Mouse (Mus musculus) neural tube, embryonic 12.5 days (tissue): ENCODE data around the gene Scrn1. TPM values are rescaled to one million over a fixed set of nuclear protein-coding genes. Genes with fewer than 3 reads are reported as not detected.
A peak's percentile ranks its signal among the peaks of the same experiment; 100 is the strongest.

Experiments used
- ATAC-seq: fragments of 200-750 bp; cut with Nextera tagmentation; 2 replicates; pipeline ENCODE4 v1.8.0; 2017; ENCODE audit warnings: low read depth, mild to moderate bottlenecking, moderate TSS enrichment, moderate library complexity; ENCODE audit not compliant: low FRiP score
- H3K27ac ChIP-seq: fragments of 300-500 bp; sonication (generic); 2 replicates; pipeline ENCODE4 v1.5.1; 2016
- H3K27me3 ChIP-seq: fragments of 300-500 bp; sonication (generic); replicated peaks from 2 replicates; pipeline ENCODE4 v1.6.1; 2016; ENCODE audit warnings: mild to moderate bottlenecking
- H3K36me3 ChIP-seq: fragments of 300-500 bp; sonication (generic); 2 replicates; pipeline ENCODE4 v1.6.1; 2016; ENCODE audit warnings: mild to moderate bottlenecking
- H3K4me1 ChIP-seq: fragments of 300-500 bp; sonication (generic); 2 replicates; pipeline ENCODE4 v1.6.1; 2016
- H3K4me2 ChIP-seq: fragments of 300-500 bp; sonication (generic); replicated peaks from 2 replicates; pipeline ENCODE4 v1.6.1; 2016; ENCODE audit warnings: mild to moderate bottlenecking
- H3K4me3 ChIP-seq: fragments of 300-500 bp; sonication (generic); 2 replicates; pipeline ENCODE4 v1.5.1; 2016
- H3K9ac ChIP-seq: fragments of 300-500 bp; sonication (generic); 2 replicates; pipeline ENCODE4 v1.6.1; 2016; ENCODE audit warnings: mild to moderate bottlenecking
- H3K9me3 ChIP-seq: fragments of 300-500 bp; sonication (generic); 2 replicates; pipeline ENCODE4 v1.6.1; 2016; ENCODE audit warnings: mild to moderate bottlenecking
- WGBS: fragments of 180-500 bp; shearing (Covaris S2); methylation state at CpG from one replicate; pipeline ENCODE4 v1.1.7; 2016; 5-methylcytosine and 5-hydroxymethylcytosine counted together
- polyA plus RNA-seq: library from polyadenylated mRNA; unstranded; fragments of >200 nt; fragmentation: Nextera tagmentation; extraction: Ambion mirVana; gene quantifications from 2 replicates; pipeline ENCODE4 v1.2.1, GENCODE M21; 2016

Scrn1 gene
- polyA plus RNA-seq, 1 experiment from 2014 or later: 88.2 TPM

DNA sequence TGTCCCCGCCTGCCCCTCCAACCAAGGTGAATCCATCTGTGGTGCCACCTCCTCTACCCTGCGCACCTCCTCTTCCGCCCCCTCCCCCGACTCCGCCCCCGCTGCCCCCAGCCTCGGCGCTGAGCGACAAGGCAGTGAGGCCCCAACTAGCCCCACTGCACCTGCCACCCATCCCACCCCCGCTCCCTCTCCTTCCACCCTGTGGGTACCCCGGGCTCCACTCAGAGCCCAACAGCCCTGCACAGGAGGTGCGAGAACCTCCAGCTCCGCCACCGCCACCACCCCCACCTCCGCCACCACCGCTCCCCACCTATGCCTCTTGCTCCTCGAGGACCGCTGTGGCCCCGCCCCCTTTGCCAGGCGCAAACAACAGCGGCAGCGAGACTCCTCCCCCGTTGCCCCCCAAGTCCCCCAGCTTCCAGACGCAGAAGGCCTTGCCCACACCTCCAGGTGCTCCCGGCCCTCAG, 80.8 kb downstream of the Scrn1 start:
- H3K27ac ChIP-seq: no peak overlapping the region

DNA sequence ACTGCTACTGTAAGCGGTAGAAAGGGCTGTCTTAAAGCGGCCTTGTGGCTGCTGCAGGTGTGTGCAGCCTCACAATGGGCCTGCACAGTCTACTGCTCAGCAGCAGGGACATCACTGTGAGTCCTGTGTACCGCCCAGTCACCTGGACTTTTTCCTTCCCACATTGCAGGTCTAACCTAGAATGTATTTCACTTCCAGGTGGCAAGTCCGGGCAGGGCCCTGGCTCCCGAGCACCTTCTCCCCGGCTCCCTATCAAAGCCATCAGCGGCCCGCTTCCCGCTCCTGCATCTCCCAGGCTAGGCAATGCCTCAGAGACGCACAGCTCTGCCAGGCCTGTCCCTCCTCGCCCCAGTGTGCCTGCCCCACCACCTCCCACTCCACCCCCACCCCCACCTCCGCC, 81.3 kb downstream of the Scrn1 start:
- peak overlapping the region; percentile 45; the same call in 1 of the 2 replicates for H3K9ac ChIP-seq
- peaks cover 10% of the 10 kb centered on the region for H3K4me1 ChIP-seq
- no peak overlapping the region for H3K27ac ChIP-seq
- peak overlapping the region; percentile 69 for H3K4me2 ChIP-seq
- peak; percentile 62 for ATAC-seq
- peaks cover 2% of the 10 kb centered on the region; the same call in 1 of the 2 replicates for H3K27me3 ChIP-seq
- no peaks in the 10 kb centered on the region for H3K9me3 ChIP-seq
- WGBS: 12% methylated on average over 12 of the region's 12 CpGs
- peak overlapping the region; percentile 26 for H3K4me3 ChIP-seq
- no peaks in the 10 kb centered on the region for H3K36me3 ChIP-seq

More for the DNA sequence above, 80.8 kb downstream of the Scrn1 start:
- Histone ChIP-seq H3K36me3 (no peaks in the 10 kb centered on the region), H3K27me3 (peaks cover 2% of the 10 kb centered on the region; the same call in 1 of the 2 replicates), H3K4me2 (peak overlapping the region; percentile 69), H3K9me3 (no peaks in the 10 kb centered on the region), H3K4me3 (peak overlapping the region; percentile 26), H3K4me1 (peaks cover 10% of the 10 kb centered on the region), H3K9ac (peak overlapping the region; percentile 45; the same call in 1 of the 2 replicates)
- ATAC-seq: peak; percentile 44
- whole genome bisulfite sequencing: 4% methylated on average over 23 of the region's 25 CpGs

DNA sequence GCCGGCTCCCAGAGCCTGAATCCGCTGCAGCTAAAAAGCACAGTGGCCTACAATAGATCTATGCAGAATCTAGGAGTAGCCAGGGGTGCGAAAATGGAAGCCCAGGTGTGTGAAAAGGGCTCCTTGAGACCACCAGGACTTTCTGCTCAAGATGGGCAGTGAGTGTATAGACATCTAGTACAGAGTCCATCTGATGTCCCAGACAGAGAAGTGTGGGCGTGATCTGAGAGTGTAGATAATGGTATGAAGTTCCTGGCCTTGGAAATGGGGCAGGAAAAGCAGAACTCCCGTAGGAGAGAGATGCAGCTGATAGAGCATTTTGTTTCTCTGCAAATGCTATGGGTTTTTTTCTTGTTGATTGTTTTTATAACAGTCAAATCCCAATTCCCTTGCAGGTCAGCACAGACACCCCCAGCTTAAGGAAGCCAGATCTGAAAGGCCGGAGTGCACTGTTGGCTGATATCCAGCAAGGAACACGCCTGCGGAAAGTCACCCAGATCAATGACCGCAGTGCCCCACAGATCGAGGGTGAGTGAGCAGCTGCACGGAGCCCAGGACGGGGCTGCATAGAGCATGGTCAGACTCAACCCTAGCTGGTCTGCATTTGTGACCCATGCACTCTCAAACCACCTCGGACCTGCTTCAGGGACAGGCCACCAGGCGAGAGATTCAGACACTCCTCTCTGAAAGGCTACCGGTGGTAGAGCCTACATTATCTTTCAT, 84.7 kb downstream of the Scrn1 start:
- Histone ChIP-seq H3K27ac (no peak overlapping the region), H3K9me3 (no peaks in the 10 kb centered on the region), H3K36me3 (no peaks in the 10 kb centered on the region), H3K9ac (no peak overlapping the region), H3K4me2 (no peak overlapping the region), H3K4me1 (peaks cover 11% of the 10 kb centered on the region), H3K27me3 (no peaks in the 10 kb centered on the region; the same call in 1 of the 2 replicates), H3K4me3 (no peak overlapping the region)
- WGBS: 87% methylated on average over 15 of the region's 15 CpGs
- ATAC-seq: no peak

DNA sequence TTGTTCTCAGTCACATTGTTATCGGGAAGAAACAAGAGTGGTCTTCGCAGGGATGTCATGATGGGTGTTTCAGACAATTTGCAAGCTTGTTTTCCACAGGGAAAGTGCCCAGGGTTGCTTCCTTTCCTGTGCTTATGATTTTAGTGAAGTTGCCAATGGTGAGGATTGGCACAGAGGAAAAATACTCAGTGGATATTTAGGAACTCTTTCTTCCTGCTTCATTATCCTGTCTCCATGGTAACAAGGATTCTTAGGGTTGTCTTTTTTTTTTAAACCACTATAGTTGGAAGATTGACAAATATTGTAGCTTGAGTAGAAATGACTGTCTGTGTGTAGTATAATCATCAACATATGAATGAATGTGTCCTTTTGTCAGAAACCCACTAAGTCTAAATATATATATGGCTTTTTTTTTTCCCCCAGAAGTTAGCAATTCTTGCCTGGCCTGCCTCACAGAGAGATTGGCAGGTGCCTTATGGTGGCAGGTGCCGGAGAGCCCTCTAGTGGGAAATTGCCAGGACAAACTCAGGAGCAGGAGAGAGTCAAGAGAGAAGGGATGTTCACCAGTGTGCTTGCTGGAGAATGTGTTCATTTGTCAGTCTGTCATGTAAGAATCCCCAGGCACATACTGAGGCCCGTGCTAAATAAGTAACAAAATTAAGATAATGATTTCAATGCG, 87.5 kb downstream of the Scrn1 start:
- Histone ChIP-seq H3K27me3 (no peaks in the 10 kb centered on the region), H3K4me2 (no peak overlapping the region), H3K27ac (no peak overlapping the region), H3K4me3 (no peak overlapping the region), H3K36me3 (no peaks in the 10 kb centered on the region), H3K9me3 (no peaks in the 10 kb centered on the region), H3K9ac (no peak overlapping the region), H3K4me1 (peaks cover 11% of the 10 kb centered on the region; the same call in 1 of the 2 replicates)
- WGBS: 78% methylated on average over 5 of the region's 5 CpGs
- no peak for ATAC-seq

DNA sequence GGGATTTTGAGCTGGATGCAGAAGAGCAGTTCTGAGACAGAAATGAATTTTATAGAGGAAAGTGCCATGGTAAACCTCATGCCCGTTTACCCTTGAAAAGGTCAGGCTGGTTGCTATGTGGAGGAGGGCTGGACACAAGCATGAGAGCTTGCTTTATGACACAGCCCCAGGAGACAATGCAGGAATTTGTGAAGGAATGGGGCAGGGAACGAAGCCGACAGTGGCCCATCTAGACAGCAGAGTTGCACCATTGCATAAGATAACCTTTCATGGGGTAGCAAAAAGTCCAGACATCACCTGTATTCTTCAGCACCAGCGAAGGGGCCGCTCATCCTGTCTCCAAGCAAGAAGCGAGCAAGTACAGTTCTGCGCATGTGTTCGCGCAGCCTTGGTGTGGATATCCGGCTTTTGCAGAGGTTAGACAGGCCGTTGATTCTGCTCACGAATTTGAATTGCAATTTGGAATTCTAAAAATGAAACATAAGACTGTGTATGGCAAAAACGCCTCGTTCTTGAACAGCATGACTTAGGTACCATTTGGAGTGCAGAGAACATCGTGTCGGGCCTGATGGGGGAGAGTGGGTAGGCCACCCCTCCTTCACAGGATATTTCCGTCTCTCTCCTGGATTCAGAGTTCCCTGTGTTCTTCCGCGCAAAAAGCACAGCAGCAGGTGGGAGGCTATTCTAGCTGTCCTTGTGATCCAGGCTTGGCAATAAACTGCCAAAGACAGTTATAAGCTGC, 90.2 kb downstream of the Scrn1 start:
- Histone ChIP-seq H3K9ac (no peak overlapping the region), H3K4me1 (peaks cover 11% of the 10 kb centered on the region; the same call in 1 of the 2 replicates), H3K27me3 (no peaks in the 10 kb centered on the region), H3K36me3 (no peaks in the 10 kb centered on the region), H3K4me3 (no peak overlapping the region), H3K4me2 (no peak overlapping the region), H3K9me3 (no peaks in the 10 kb centered on the region), H3K27ac (no peak overlapping the region)
- ATAC-seq: no peak
- 71% methylated on average over 19 of the region's 19 CpGs for WGBS

DNA sequence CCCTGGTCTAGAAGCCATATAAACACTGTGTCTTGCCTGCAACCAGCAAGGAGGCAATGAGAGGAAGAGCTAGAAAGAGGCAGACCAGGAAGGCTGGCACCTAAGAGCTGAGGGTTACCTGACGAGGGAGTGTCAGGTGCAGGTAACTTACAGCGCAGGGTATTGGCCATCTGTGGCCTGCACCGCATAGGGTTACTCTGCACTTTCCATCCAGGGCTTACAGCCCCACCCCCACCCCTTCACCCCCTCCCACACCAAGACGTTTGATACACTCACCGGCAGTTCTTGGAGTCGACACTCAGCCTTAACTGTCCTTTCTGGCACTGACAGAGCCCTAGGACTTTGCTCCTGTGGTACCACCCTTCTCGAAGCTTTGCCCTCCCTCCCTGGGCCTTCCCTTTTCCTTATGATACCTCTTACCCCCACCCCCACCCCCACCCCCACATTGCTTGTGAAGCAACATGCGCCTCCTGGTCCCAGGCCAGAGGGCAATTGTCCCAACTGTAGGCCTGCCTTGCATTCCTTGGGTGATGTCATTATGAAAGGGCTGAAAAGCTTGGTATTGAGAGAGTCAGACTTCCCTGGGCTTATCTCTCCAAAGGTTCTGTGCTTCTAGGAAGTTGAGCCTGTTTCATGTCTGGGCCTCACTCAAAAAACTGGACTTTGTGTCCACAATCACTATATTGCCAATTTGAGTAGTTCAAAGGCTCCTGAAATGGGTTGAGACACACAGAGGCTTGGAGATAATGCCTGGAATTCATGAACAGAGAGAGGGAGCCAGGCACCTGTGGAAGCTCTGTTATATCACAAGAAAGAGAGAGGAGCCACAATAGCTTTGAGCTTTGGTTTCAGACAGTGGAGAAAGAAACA, 93.2 kb downstream of the Scrn1 start:
- H3K4me2 ChIP-seq: no peak overlapping the region
- no peak overlapping the region for H3K27ac ChIP-seq
- no peaks in the 10 kb centered on the region for H3K36me3 ChIP-seq
- no peaks in the 10 kb centered on the region for H3K27me3 ChIP-seq
- H3K9me3 ChIP-seq: no peaks in the 10 kb centered on the region
- H3K9ac ChIP-seq: no peak overlapping the region
- H3K4me1 ChIP-seq: peaks cover 11% of the 10 kb centered on the region; the same call in 1 of the 2 replicates
- ATAC-seq: no peak
- H3K4me3 ChIP-seq: no peak overlapping the region
- 80% methylated on average over 8 of the region's 8 CpGs for WGBS

DNA sequence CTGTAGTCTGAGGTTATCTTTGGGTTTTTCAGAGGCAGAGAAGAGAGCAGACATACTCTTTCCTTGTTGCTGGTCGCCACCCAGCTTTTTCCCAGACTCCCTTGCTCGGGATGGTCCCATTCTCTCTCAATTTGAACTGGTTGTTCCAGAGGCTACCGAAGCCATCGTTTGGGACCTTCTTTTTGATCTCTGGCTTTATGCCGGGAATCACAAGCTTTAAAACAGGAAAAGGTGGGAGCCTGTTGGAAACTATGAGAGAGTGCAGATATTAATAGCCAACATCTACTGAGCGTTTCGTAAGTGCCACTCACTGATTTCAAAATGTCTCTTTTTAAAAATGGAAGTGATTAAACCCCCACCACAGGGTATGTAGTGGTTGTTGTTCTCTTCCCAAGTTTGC, 94.4 kb downstream of the Scrn1 start:
- Histone ChIP-seq H3K9ac (no peak overlapping the region), H3K4me3 (no peak overlapping the region), H3K4me1 (peaks cover 11% of the 10 kb centered on the region; the same call in 1 of the 2 replicates), H3K9me3 (no peaks in the 10 kb centered on the region), H3K4me2 (no peak overlapping the region), H3K36me3 (no peaks in the 10 kb centered on the region), H3K27ac (no peak overlapping the region), H3K27me3 (no peaks in the 10 kb centered on the region)
- WGBS: 79% methylated on average over 7 of the region's 7 CpGs
- ATAC-seq: no peak

DNA sequence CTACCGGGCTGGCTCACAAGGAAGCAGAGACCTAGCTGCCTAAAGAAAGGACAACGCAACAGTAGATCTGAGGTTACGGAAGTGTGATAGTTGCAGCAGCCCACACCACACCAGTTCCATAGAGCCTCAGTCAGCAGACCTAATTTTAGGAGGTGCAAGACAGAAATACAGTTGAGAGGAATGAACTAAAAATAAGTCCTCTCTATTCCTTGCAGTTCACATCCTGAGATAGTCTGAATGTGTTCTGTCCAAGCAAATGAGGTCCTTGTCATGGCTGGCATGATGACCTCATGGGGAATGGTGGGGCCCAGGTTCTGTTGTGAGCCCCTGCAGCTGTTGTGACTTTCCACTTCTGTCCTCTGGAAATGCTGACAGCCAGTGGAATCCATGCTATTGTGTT, 98.9 kb downstream of the Scrn1 start:
- H3K4me3 ChIP-seq: no peak overlapping the region
- no peaks in the 10 kb centered on the region for H3K36me3 ChIP-seq
- WGBS: 91% methylated on average over 3 of the region's 3 CpGs
- no peak overlapping the region for H3K4me2 ChIP-seq
- H3K9me3 ChIP-seq: no peaks in the 10 kb centered on the region
- no peak overlapping the region for H3K27ac ChIP-seq
- ATAC-seq: no peak
- H3K27me3 ChIP-seq: no peaks in the 10 kb centered on the region
- H3K4me1 ChIP-seq: no peaks in the 10 kb centered on the region
- no peak overlapping the region for H3K9ac ChIP-seq

DNA sequence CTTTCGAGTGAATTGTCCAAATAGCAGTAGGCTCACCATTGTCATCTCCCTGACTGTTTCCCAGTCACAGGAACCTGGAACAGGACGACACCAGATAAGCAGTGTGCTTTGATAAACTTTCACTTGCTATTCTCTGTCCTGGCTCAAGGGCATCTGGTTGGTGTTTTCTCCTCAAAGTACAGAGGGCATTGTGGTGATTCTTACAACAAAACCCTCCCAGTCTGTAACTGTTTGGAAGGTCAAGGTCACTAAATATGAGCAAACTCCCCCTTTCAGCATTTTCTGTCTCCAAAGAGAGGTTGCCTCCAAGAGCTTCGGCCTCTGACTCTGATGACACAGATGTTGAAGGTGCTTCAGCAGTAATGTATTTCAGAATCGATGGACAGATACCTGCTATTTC, 101.4 kb downstream of the Scrn1 start:
- Histone ChIP-seq H3K9ac (no peak overlapping the region), H3K27me3 (no peaks in the 10 kb centered on the region), H3K4me3 (no peak overlapping the region), H3K4me2 (no peak overlapping the region), H3K4me1 (no peaks in the 10 kb centered on the region), H3K27ac (no peak overlapping the region), H3K36me3 (no peaks in the 10 kb centered on the region), H3K9me3 (no peaks in the 10 kb centered on the region)
- ATAC-seq: no peak
- WGBS: 87% methylated on average over 4 of the region's 4 CpGs

DNA sequence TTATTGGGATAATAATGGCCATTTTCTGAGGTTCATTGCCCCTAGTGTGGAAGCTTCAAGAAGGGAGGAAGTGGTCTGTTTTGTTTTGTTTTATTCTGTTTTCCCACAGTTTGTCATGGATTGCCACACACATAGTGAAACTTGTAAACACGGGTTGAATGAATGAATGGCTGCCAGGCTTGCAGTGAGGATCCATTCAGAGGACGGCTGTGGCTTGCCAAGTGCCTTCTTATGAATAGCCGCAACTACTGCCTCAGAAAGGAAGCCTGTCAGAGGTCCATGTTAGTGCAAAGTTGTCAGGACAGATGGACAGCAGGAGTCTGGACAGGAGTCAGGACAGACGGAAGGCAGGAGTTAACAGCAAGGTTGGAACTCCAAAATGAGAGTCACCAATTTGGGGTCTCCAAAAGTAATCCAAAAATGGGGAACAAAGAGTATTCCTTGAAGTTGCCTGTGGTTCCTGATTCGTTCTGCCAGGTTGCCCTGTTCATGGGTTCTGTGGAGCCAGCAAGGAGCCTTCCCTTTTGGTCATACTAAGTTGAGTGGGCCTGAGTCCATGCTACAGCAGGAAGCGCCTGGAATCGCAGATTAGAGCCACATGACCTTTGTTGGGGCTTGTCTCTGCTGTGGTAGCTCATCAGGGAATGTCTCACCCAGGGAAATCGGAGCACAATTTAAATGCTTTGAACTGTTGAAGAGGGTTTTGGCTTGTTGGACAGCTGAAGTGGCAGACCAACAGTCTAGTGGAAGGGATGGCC, 102.4 kb downstream of the Scrn1 start:
- Histone ChIP-seq H3K9me3 (no peaks in the 10 kb centered on the region), H3K36me3 (no peaks in the 10 kb centered on the region), H3K4me2 (no peak overlapping the region), H3K27me3 (no peaks in the 10 kb centered on the region), H3K27ac (no peak overlapping the region), H3K4me1 (peaks cover 5% of the 10 kb centered on the region; the same call in 1 of the 2 replicates), H3K9ac (no peak overlapping the region), H3K4me3 (no peak overlapping the region)
- no peak for ATAC-seq
- 56% methylated on average over 8 of the region's 8 CpGs for WGBS

DNA sequence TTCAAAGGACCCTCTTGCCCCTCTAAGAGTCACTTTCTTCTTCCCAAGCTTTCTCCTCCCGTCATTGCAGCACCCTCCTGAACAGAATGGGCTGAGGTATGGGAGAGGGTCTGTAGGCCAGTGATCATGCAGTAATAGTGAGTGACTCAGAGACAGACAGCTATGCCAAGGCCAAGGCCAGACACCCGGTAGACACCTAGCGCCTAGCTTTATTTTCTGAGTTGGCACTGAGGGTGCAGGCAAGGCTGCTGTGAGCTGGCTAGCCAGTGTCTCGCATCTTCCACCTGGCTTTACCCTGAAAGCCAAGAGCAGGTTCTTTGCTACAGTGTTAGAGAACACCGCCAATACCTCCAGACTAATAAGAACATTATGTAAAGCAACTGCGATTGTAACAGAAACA, 103.5 kb downstream of the Scrn1 start:
- no peak overlapping the region for H3K9ac ChIP-seq
- no peaks in the 10 kb centered on the region for H3K36me3 ChIP-seq
- ATAC-seq: no peak
- H3K9me3 ChIP-seq: no peaks in the 10 kb centered on the region
- WGBS: 88% methylated on average over 6 of the region's 6 CpGs
- no peak overlapping the region for H3K27ac ChIP-seq
- H3K4me2 ChIP-seq: no peak overlapping the region
- no peaks in the 10 kb centered on the region for H3K27me3 ChIP-seq
- peaks cover 5% of the 10 kb centered on the region; the same call in 1 of the 2 replicates for H3K4me1 ChIP-seq
- no peak overlapping the region for H3K4me3 ChIP-seq
